Mouse (Mus musculus): ENCODE data around the gene Syt1.

Gene Syt1

GRCm38 (mm10) chr10:109010241-109011193 lies at the start of gene Syt1:
TSS of gene Syt1 (minus strand) at chr10:109010982.
- in situ Hi-C loops (cut with MboI; ENCODE audit: low sequenced_read_pairs) = no loop called here

DNA sequence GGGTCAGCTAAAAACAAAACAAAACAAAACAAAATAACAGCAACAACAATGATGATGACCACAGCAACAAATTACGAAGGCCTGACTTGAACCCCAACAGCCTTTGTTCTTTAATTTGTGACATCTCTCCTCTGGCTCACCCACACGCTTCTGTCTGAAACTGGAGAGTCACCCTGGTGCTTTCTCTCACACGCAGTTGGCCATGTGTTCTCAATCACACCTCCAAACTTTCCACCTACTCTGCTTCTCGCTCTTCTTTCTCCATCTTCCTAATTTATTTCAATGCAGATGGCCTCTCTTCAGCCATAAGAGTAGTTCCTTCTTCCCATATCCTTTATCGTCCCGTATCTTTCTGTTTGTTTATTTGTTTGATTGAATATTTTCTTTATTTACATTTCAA lies 45.7 kb upstream of the Syt1 start:
- in situ Hi-C loops (cut with MboI; ENCODE audit: low sequenced_read_pairs) = no loop called here

DNA sequence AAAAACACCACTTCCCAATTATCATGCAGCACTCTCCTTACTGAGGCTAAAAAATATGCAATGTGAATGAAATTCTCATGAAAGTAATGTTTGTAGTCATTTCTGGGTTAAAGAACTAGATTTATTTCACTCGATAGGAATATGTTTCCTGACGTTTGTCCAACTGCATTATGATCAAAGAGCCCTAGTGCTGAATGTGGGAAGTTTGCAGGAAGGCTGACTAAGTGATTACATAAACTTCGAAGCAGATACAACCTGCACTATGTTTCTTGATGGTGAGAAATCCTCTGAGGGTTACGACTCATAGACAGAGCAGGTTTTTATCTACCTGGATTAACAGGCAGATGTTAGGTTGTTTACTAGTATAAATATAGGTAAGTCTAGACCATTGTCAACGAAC lies 36.8 kb upstream of the Syt1 start:
- in situ Hi-C loops (cut with MboI; ENCODE audit: low sequenced_read_pairs) = no loop called here

DNA sequence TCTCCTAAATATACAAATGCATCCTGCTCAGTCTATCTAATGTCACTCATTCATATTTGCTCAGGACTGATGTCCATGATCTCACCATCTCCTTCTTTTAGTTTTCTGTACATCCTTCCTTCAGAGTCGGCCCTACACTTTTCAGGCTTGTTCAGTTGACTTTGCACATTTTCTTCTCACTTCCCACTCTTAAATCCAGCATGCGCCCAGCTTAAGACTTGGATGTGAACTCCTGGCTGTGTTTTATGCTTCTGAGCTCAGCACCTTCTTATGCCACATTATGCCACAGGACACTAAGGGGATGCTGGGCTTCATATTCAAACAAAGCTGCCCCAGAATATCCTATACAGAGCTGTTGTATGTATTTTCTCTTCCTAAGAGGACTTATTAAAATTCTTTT lies 36.2 kb upstream of the Syt1 start:
- in situ Hi-C loops (cut with MboI; ENCODE audit: low sequenced_read_pairs) = no loop called here

- in situ Hi-C loops (cut with MboI; ENCODE audit: low sequenced_read_pairs) = no loop called here
These were observed 714 bp upstream of the Syt1 start for GRCm38 (mm10) chr10:109011226-109012165.

GRCm38 (mm10) chr10:109009831-109010230 lies 951 bp downstream of the Syt1 start:
- in situ Hi-C loops (cut with MboI; ENCODE audit: low sequenced_read_pairs) = no loop called here

GRCm38 (mm10) chr10:109008456-109008855 lies 2.3 kb downstream of the Syt1 start:
- in situ Hi-C loops (cut with MboI; ENCODE audit: low sequenced_read_pairs) = no loop called here

GRCm38 (mm10) chr10:109003482-109003881 lies 7.3 kb downstream of the Syt1 start:
- in situ Hi-C loops (cut with MboI; ENCODE audit: low sequenced_read_pairs) = no loop called here

- in situ Hi-C loops (cut with MboI; ENCODE audit: low sequenced_read_pairs) = no loop called here
These were observed 23.5 kb downstream of the Syt1 start for GRCm38 (mm10) chr10:108987250-108987649.

DNA sequence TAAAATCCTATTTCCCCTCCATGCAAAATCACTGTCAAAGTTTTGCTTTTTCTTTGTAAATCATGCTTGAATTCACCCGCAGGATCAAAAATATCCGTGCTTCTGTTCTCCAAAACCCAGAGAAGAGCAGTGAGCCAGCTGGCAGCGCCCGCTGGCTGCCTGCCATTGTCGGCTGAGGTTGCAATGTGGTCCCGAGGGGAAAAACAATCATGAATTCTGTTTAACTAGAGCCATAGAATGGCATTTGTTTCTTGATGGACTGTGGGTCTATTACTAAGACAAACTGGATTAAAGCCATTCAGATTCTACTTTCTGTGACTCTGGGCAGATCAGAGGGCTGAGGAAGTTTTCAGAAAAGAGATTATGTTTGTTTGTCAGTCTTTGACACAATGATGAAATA lies 31.1 kb downstream of the Syt1 start:
- in situ Hi-C loops (cut with MboI; ENCODE audit: low sequenced_read_pairs) = no loop called here

GRCm38 (mm10) chr10:108954952-108955351 lies 55.8 kb downstream of the Syt1 start:
- in situ Hi-C loops (cut with MboI; ENCODE audit: low sequenced_read_pairs) = no loop called here

DNA sequence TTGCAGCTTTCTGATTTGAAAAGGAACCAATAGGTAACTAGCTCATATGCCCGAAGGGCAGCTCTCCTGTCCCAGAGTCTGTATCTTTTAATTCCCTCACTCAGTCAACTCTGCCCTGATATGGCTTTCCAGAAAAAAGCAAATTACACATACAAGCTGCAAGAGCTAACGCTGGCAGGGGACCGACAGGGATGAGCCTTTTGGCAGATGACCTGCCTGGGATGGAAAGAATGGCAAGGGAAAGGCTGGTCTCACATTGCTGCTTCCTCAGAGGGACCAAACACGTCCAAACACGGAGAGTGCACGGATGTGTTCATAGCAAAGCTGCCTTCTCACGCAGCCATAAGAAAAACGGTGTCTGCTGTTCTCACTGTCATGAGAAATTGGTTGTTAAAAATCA lies 58.6 kb downstream of the Syt1 start:
- in situ Hi-C loops (cut with MboI; ENCODE audit: low sequenced_read_pairs) = no loop called here

- in situ Hi-C loops (cut with MboI; ENCODE audit: low sequenced_read_pairs) = no loop called here
These were observed 73.8 kb downstream of the Syt1 start for GRCm38 (mm10) chr10:108936838-108937430.

DNA sequence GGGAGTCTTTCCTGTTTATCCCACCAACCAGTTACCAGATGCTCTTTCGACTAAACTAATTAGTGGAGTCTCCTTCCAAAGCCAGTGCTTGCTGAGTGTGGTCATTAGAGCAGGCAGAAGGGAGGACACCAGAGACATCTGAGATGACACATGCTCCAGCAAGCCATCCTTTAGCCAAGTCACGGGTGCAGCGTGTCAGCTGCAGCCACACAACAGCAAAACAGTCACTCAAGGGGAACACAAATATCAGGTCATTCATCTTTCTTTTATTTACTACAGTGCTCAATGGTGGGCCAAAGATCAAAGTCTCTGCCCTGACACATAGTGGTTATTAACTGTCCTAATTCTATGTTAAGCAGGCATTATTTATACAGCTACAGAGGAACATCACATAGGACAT lies 80.5 kb downstream of the Syt1 start:
- in situ Hi-C loops (cut with MboI; ENCODE audit: low sequenced_read_pairs) = no loop called here

DNA sequence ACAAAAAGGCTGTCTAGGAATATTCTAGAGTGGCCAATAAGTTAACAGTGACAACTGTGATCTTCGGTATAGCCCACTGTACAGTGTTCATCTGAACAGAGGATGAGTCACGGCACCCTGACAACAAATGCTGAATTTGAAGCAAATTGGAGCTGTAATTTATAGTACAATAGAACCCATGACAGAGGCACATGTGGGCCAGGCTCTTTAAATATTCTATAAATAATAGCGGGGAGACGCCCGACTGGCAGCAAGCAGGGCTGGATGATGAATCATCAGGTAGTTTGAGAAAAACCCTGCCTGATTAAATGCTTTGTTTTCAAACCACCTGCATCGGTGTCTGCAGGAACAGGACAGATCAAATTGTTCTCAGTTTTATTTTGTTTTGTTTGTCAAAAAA lies 81.1 kb downstream of the Syt1 start:
- in situ Hi-C loops (cut with MboI; ENCODE audit: low sequenced_read_pairs) = no loop called here

- in situ Hi-C loops (cut with MboI; ENCODE audit: low sequenced_read_pairs) = no loop called here
These were observed 105.5 kb downstream of the Syt1 start for GRCm38 (mm10) chr10:108905264-108905663.

- in situ Hi-C loops (cut with MboI; ENCODE audit: low sequenced_read_pairs) = no loop called here
These were observed 106.4 kb downstream of the Syt1 start for GRCm38 (mm10) chr10:108904371-108904770.

GRCm38 (mm10) chr10:108896529-108896928 lies 114.3 kb downstream of the Syt1 start:
- in situ Hi-C loops (cut with MboI; ENCODE audit: low sequenced_read_pairs) = no loop called here

GRCm38 (mm10) chr10:108893288-108893687 lies 117.5 kb downstream of the Syt1 start:
- in situ Hi-C loops (cut with MboI; ENCODE audit: low sequenced_read_pairs) = no loop called here

- in situ Hi-C loops (cut with MboI; ENCODE audit: low sequenced_read_pairs) = no loop called here
These were observed 118.3 kb downstream of the Syt1 start for GRCm38 (mm10) chr10:108892441-108892840.

DNA sequence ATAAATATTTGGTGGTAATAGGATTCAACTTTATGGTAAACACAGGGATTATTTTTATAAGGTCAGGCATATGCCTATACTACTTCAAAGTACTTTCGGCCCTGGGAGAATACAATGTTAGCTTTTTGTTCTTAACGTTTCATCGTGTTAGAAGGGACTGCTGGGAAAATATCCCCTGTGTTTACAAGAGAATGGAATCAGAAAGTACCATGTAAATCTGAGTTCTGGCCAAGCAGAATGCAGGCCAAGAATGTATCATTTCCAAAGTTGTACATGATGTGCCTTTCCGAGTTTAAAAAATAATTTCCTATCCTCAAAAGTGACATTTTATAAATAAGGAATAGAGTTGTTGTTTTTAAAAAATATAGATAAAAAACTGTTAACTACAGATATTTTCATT lies 121.7 kb downstream of the Syt1 start:
- in situ Hi-C loops (cut with MboI; ENCODE audit: low sequenced_read_pairs) = no loop called here

All from CH12F3 (cell line).